Mouse (Mus musculus) thymus, postnatal 4 days (tissue): ENCODE results near the gene Fam229a.
"Not testable (repeated sequence)": the region's sequence is repeated elsewhere in the genome, so short reads cannot be mapped to it uniquely, and the experiment has no call there.

Source experiments
- DNase-seq: peaks from one replicate; pipeline ENCODE4 v3.0.0; 2021

Gene Fam229a

DNA sequence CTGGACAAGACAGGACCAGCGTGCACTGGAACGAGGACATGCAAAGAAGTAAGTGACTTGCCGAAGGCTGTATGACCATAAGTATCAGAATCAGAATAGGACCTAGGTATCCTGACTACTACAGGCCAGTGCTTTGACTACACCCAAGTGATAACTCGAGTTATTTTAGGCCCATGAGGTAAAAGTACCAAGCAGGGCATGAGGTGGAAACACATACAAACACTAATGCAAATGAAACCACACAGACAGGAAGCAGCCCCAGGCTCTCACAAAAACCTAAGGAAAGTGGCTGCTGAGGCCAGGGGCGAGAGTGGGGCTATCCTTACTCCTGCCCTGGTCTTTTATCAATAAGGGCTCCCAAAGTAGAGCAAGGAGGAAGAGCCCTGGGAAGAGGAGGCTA, 34.3 kb downstream of the Fam229a start:
- DNase-seq = no peak

DNA sequence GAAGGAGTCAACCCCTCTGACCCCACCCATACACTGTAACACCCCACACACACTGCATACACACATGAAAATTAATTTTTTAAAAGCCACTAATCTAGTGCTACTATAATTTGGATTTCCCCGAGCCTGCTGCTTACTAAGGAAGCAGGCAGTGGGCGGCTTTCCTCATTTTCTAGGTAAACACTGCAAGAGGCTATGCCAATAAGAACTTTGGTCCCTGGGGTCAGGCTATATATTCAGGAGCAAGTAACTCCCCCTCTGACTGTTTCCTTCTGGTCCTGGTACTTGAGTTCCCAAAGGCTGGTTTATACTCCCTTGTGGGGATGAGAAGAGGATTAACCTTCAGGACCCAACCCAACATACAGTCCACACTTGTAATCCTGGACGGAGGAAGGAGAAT, 34.9 kb downstream of the Fam229a start:
- no peak for DNase-seq

GRCm38 (mm10) chr4:129528901-129529300, 37.9 kb downstream of the Fam229a start:
- not testable (repeated sequence) for DNase-seq

DNA sequence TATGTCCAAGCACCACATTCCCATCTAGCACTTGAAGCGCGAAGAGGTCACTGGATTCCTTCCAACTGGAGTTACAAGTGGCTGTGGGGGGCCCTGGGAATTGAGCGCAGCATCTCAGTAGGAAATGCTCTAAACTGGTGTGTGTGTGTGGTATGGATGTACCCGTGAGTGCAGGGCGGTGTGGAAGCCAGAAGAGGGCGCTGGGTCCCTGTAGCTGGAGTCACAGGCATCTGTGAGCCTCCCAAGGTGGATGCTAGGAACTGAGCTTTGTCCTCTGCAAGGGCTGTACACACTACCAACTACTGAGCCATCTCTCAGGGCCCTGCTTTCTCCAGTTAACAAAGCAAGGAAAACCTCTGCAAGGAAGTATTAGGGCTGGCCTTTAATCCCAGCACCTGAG, 49.0 kb downstream of the Fam229a start:
- DNase-seq = peak; percentile 79
